Mouse (Mus musculus) heart, embryonic 10.5 days (tissue): Measurements from ENCODE around the gene Nxph3. TPM values are rescaled to one million over a fixed set of nuclear protein-coding genes. Genes with fewer than 3 reads are reported as not detected.
"Not testable (repeated sequence)": the region's sequence is repeated elsewhere in the genome, so short reads cannot be mapped to it uniquely, and the experiment has no call there.

Experiments
- DNase-seq: peaks from one replicate; pipeline ENCODE4 v3.0.0-alpha.2; 2017; ENCODE audit warnings: low spot score
- H3K27ac ChIP-seq: fragments of 300-500 bp; sonication (generic); 2 replicates; pipeline ENCODE4 v1.5.1; 2016; ENCODE audit warnings: mild to moderate bottlenecking
- H3K27me3 ChIP-seq: fragments of 300-500 bp; sonication (generic); 2 replicates; pipeline ENCODE4 v1.6.1; 2016; ENCODE audit warnings: mild to moderate bottlenecking; ENCODE audit not compliant: poor library complexity, insufficient read depth, severe bottlenecking
- H3K36me3 ChIP-seq: fragments of 300-500 bp; sonication (generic); 2 replicates; pipeline ENCODE4 v1.6.1; 2016; ENCODE audit warnings: mild to moderate bottlenecking, moderate library complexity
- H3K4me1 ChIP-seq: fragments of 300-500 bp; sonication (generic); 2 replicates; pipeline ENCODE4 v1.6.1; 2016; ENCODE audit warnings: mild to moderate bottlenecking
- H3K4me3 ChIP-seq: fragments of 300-500 bp; sonication (generic); 2 replicates; pipeline ENCODE4 v1.5.1; 2016; ENCODE audit warnings: mild to moderate bottlenecking, moderate library complexity
- H3K9me3 ChIP-seq: fragments of 300-500 bp; sonication (generic); 2 replicates; pipeline ENCODE4 v1.6.1; 2016; ENCODE audit warnings: mild to moderate bottlenecking, moderate library complexity
- WGBS: fragments of 180-500 bp; shearing (Covaris S2); methylation state at CpG from one replicate; pipeline ENCODE4 v1.1.7; 2016; 5-methylcytosine and 5-hydroxymethylcytosine counted together
- polyA plus RNA-seq: library from polyadenylated mRNA; unstranded; fragments of >200 nt; fragmentation: Nextera tagmentation; extraction: Ambion mirVana; gene quantifications from 2 replicates; pipeline ENCODE4 v1.2.1, GENCODE M21; 2016

Gene Nxph3
- polyA plus RNA-seq, 1 experiment from 2014 or later, result 0.77 TPM

DNA sequence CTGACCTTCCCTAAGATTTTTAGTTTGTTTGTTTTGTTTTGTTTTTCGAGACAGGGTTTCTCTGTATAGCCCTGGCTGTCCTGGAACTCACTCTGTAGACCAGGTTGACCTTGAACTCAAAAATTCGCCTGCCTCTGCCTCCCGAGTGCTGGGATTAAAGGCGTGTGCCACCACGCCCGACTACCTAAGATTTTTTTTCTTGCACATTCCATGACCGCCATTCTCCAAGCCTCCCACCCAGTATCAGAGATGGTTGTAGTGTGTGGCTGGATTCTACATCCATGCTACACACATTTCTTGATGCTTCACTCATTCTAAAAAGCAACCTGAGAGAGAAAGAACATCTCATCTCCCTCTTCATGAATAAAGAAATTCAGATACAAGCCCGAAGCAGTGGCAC, 12.5 kb downstream of the Nxph3 start:
- not testable (repeated sequence) for H3K9me3 ChIP-seq, DNase-seq, H3K27me3 ChIP-seq, H3K4me3 ChIP-seq, H3K27ac ChIP-seq, H3K36me3 ChIP-seq
- WGBS, result 81% methylated on average over 8 of the region's 8 CpGs
- peaks cover 10% of the 10 kb centered on the region for H3K4me1 ChIP-seq

DNA sequence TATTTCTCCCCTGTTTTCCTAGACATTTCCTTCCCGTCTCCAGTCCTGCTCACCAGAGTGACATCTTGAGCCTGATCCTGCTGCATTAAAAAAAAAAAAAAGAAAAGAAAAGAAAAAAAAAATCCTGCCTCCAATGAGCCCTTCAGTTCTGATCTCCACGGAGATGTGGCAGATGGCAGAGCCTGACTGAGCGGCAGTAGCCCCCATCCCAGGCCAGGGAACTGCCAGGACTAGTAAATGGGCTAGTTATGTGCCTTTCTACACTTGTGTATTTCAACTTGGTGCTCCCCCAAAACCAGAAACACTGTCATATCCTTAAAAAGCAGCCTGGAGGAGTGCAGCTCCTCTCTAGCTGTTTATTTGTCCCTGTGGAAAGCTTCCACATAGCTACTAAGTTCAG, 13.5 kb downstream of the Nxph3 start:
- H3K27ac ChIP-seq, result no peak overlapping the region
- H3K36me3 ChIP-seq, result peaks cover 10% of the 10 kb centered on the region; the same call in 1 of the 2 replicates
- peaks cover 10% of the 10 kb centered on the region for H3K4me1 ChIP-seq
- H3K4me3 ChIP-seq, result no peak overlapping the region
- H3K9me3 ChIP-seq, result no peaks in the 10 kb centered on the region
- DNase-seq, result no peak
- 50% methylated on average over 3 of the region's 3 CpGs for WGBS
- 0 out of 2 replicates have a peak, but pooled peaks cover 1% of the 10 kb centered on the region for H3K27me3 ChIP-seq

DNA sequence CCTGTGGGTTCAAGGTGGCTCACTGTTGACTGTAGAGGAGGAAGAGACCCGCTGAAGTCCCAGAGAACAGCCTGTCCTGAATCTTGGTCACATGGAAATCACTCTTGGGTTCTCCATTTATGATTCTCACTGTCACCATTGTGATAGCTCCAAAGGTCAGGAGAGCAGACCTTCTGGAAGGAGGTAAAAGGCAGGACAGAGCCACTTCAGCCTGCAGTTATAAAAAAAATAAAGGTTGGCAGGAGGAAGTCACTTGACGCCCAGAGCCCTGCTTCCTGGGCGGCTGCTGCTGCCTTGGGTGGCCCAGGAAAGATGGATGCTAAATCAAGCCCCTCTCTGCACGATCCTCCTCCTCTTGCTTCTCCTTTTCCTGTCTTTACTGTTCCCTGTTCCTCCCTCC, 14.0 kb downstream of the Nxph3 start:
- 39% methylated on average over 4 of the region's 4 CpGs for WGBS
- DNase-seq, result no peak
- H3K36me3 ChIP-seq, result peaks cover 13% of the 10 kb centered on the region; the same call in 1 of the 2 replicates
- peaks cover 10% of the 10 kb centered on the region for H3K4me1 ChIP-seq
- H3K27ac ChIP-seq, result no peak overlapping the region
- H3K4me3 ChIP-seq, result no peak overlapping the region
- no peaks in the 10 kb centered on the region for H3K27me3 ChIP-seq
- H3K9me3 ChIP-seq, result no peaks in the 10 kb centered on the region

DNA sequence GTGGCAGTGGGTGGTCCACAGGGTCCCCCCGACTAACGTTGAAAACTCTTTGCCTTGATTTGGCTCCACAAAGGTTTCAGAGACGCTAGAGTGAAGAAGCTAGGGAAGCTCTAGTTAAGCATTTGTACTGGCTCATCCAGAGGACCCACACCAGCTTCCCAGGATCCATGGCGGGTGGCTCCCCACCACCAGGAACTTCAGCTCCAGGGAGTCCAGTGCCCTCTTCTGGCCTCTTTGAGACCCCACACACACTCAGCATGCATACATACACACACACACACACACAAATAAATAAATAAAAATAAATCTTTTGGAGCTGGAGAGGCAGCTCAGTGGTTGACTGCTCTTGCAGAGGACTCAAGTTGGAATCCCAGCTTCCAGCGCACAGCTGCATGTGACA, 16.4 kb downstream of the Nxph3 start:
- H3K27me3 ChIP-seq, result no peaks in the 10 kb centered on the region
- no peaks in the 10 kb centered on the region for H3K4me1 ChIP-seq
- H3K4me3 ChIP-seq, result no peak overlapping the region
- H3K27ac ChIP-seq, result no peak overlapping the region
- 92% methylated on average over 5 of the region's 5 CpGs for WGBS
- DNase-seq, result no peak
- H3K9me3 ChIP-seq, result no peaks in the 10 kb centered on the region
- H3K36me3 ChIP-seq, result peaks cover 32% of the 10 kb centered on the region

DNA sequence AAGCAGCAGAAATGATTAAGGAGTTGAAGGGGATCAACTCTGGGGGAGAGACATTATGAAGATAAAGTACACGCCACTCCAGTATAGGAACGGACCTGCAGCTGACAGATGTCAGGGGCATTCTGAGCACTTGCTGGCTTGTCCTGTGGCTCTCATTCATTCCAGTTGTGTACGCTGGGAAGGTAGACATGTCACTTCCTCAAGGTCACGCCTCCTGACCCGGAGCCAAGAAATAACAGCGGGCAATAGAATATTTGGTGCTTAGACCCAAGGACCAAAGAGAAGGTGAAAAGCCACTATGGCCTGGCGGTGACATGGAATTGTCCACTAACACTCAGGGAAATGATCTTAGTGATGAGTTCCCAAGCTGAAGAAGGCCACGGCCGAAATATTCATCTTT, 18.5 kb downstream of the Nxph3 start:
- Histone ChIP-seq H3K27me3 (no peaks in the 10 kb centered on the region), H3K4me1 (no peaks in the 10 kb centered on the region; the same call in 1 of the 2 replicates), H3K27ac (no peak overlapping the region), H3K36me3 (peaks cover 48% of the 10 kb centered on the region), H3K4me3 (no peak overlapping the region), H3K9me3 (no peaks in the 10 kb centered on the region)
- 86% methylated on average over 9 of the region's 9 CpGs for WGBS
- DNase-seq, result no peak

DNA sequence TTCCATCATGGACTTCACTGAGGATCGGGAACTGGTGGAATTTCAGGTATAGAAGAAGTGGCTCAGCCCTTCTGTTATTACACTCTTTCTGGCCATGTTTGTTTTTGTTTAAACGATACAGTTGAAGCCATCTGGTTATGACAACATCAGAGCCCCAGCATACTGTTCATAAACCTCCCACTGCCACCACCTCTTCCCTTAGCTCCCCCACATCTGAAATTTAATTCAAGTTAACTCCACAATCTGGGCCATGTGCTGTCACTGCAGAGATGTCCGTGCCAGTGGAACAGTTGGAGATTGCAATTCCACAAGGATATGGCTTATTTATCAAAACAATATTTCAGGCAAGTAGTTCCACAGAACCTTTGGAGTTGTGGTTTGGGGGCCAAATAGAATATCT, 20.0 kb downstream of the Nxph3 start:
- Histone ChIP-seq H3K36me3 (peaks cover 61% of the 10 kb centered on the region), H3K27ac (no peak overlapping the region), H3K4me3 (no peak overlapping the region), H3K4me1 (peaks cover 10% of the 10 kb centered on the region), H3K27me3 (no peaks in the 10 kb centered on the region), H3K9me3 (no peaks in the 10 kb centered on the region)
- WGBS, result 77% methylated on average over 3 of the region's 3 CpGs
- no peak for DNase-seq

DNA sequence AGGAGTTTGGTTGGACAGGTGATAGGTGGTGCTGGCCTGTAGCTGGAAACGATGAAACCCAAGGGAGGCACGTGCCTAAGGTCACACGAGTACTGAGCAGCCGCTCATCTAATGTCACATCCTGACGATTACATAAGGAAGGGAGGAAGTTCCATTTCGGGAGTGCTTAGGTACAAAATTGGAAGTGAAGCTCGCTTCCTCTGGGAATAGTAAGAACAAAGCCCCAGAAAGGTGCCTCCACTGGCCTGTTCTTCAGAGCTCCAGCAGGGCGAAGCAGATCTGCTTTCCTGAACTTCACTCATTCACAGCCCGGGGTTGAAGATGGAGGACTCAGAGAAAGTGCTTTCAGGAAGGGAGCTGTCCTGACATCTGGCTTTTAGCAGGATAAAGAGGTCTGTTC, 20.4 kb downstream of the Nxph3 start:
- WGBS, result 85% methylated on average over 9 of the region's 9 CpGs
- no peak overlapping the region for H3K27ac ChIP-seq
- H3K27me3 ChIP-seq, result no peaks in the 10 kb centered on the region
- no peak for DNase-seq
- H3K9me3 ChIP-seq, result no peaks in the 10 kb centered on the region
- peaks cover 10% of the 10 kb centered on the region for H3K4me1 ChIP-seq
- H3K36me3 ChIP-seq, result peaks cover 65% of the 10 kb centered on the region
- H3K4me3 ChIP-seq, result no peak overlapping the region

DNA sequence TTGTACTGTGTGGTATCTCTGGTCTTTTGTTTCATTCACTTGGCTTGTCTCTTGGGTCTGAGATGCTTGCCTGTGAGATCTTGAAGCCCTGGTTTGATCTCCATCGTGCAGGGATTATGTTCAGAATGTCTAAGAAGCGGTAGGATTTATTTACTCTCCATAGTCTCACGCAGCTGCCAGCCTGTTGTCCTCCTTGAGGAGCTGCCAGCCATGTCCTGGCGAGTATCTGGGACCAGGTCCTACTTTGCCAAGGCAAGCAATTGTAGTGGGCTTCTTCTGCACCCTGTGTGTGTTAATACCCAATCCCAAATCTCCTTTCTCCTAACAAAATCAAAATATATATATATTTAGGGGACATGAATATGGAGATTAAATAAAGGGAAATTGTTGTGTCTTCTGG, 21.4 kb downstream of the Nxph3 start:
- H3K36me3 ChIP-seq, result peaks cover 63% of the 10 kb centered on the region
- WGBS, result 97% methylated on average over 4 of the region's 4 CpGs

DNA sequence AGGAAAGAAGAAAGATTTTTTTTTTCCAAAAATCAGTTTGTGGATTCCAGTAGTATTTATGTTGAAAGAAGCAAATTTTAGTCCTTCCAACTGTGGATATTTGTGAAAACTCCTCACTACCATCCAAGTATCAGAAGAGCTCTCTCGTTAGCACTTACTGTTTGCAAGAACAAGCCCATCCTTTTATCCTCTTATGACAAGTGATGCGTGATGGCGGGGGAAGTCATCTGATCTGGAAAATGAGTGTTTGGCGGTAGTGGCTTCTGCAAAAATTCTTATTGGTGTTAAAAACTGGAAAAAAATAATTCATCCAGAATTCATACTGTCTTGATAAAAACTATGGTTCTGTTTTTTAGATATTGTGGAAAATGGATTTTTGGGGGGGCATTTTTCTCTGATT, 22.1 kb downstream of the Nxph3 start:
- peaks cover 14% of the 10 kb centered on the region for H3K4me1 ChIP-seq
- WGBS, result 89% methylated on average over 4 of the region's 4 CpGs
- no peak for DNase-seq
- H3K27me3 ChIP-seq, result no peaks in the 10 kb centered on the region
- no peak overlapping the region for H3K27ac ChIP-seq
- H3K36me3 ChIP-seq, result peaks cover 62% of the 10 kb centered on the region
- H3K9me3 ChIP-seq, result no peaks in the 10 kb centered on the region
- H3K4me3 ChIP-seq, result no peak overlapping the region

More for the DNA sequence above, 21.4 kb downstream of the Nxph3 start:
- Histone ChIP-seq H3K27me3 (no peaks in the 10 kb centered on the region), H3K27ac (no peak overlapping the region), H3K4me3 (no peak overlapping the region), H3K4me1 (peaks cover 14% of the 10 kb centered on the region), H3K9me3 (no peaks in the 10 kb centered on the region)
- no peak for DNase-seq

DNA sequence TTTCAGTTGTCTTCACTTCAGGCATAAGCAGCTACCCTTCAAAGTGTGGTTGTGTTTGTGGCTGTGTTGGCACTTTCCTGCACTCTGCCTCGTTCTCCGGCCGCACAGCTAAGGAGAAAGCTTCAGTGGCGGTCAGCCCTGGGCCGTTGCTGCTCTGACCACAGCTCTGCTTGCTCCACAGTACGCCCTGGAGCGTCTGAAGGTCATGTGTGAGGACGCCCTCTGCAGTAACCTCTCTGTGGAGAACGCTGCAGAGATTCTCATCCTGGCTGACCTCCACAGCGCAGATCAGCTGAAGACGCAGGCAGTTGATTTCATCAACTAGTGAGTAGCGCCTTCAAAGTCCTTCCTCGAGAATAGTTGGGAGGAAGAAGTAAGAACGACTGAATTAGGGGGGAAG, 24.3 kb downstream of the Nxph3 start:
- Histone ChIP-seq H3K27me3 (no peaks in the 10 kb centered on the region), H3K36me3 (peaks cover 74% of the 10 kb centered on the region), H3K27ac (peak overlapping the region; percentile 84), H3K4me3 (no peak overlapping the region), H3K4me1 (peaks cover 14% of the 10 kb centered on the region), H3K9me3 (no peaks in the 10 kb centered on the region)
- 70% methylated on average over 14 of the region's 14 CpGs for WGBS
- DNase-seq, result peak; percentile 67

DNA sequence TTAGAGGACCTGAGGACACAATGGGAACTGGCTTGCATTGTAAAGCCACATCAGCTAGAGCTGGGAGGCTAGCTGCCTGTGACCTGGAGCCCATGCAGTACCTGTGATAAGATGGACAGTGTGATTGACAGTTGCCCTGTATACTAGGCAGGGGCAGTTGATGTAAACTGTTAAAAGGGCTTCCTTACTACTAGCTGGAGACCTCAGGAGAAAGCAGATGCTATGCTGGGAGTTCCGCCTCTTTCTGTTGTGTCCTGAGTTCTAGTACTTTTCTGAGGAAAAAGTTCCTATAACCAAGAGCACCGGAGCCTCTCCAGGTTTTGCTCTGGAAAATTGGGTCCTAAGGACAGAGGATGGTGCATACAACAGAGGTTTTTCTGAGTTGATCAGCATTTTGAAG, 27.1 kb downstream of the Nxph3 start:
- H3K27me3 ChIP-seq, result no peaks in the 10 kb centered on the region
- no peak overlapping the region for H3K4me3 ChIP-seq
- peaks cover 14% of the 10 kb centered on the region for H3K4me1 ChIP-seq
- 92% methylated on average over 2 of the region's 2 CpGs for WGBS
- H3K9me3 ChIP-seq, result no peaks in the 10 kb centered on the region
- peaks cover 63% of the 10 kb centered on the region for H3K36me3 ChIP-seq
- DNase-seq, result no peak
- no peak overlapping the region for H3K27ac ChIP-seq

DNA sequence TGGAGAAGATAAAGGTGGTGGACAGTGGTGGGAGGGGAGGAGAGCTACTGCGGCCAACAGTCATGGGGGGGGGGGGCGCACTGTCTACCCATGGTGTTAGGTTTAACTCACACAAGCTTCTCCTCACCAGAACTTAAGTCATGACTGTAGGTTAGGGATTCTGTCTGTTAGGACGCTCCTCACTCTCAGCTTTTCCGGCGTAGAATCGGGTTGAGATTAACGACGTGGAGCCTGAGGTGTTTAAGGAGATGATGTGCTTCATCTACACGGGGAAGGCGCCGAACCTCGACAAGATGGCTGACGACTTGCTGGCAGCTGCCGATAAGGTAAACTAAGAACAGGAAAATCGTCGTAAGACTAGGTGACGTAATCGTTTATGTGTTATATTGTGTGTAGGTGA, 28.7 kb downstream of the Nxph3 start:
- Histone ChIP-seq H3K9me3 (no peaks in the 10 kb centered on the region), H3K4me1 (peaks cover 14% of the 10 kb centered on the region), H3K4me3 (no peak overlapping the region), H3K36me3 (peaks cover 49% of the 10 kb centered on the region), H3K27ac (no peak overlapping the region), H3K27me3 (no peaks in the 10 kb centered on the region)
- peak; percentile 59 for DNase-seq
- WGBS, result 92% methylated on average over 18 of the region's 18 CpGs

DNA sequence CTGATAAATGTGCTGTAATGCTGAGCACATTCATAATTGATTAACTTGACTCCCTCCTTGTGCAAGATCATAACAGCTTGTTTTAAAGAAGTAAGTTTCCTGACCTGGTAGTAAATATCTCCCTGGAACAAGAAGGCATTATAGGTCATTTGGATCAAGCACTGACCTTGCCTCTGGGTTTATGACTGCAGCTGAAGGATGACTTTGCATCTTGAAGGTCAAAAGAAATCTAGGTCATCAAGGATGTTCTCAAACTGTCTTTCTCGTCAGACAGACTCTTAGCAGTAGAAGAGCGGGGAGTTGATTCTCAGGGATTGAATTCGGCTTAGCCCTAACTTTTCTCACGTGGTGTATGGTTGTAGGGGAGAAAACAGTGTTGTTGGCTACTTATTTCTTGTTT, 33.7 kb downstream of the Nxph3 start:
- no peak overlapping the region for H3K4me3 ChIP-seq
- no peak for DNase-seq
- H3K36me3 ChIP-seq, result peaks cover 41% of the 10 kb centered on the region
- 87% methylated on average over 4 of the region's 4 CpGs for WGBS
- no peaks in the 10 kb centered on the region for H3K9me3 ChIP-seq
- no peaks in the 10 kb centered on the region for H3K4me1 ChIP-seq
- H3K27ac ChIP-seq, result no peak overlapping the region
- H3K27me3 ChIP-seq, result no peaks in the 10 kb centered on the region

DNA sequence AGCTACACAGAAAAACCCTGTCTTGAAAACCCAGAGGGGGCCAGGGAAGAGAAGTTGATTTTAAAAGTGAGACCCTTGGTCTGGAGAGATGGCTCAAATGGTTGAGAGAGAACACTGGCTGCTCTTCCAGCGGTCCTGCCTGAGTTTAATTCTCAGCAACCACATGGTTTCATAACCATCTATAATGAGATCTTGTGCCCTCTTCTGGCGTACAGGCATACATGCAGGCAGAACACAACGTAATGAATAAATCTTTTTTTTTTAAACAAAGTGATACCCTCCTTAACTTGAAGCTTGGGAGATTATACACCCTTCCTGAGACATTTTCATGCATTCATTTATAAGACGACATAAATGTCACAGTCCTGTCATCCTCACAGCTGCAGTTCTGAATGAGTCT, 34.9 kb downstream of the Nxph3 start:
- H3K27ac ChIP-seq, result no peak overlapping the region
- no peaks in the 10 kb centered on the region for H3K9me3 ChIP-seq
- DNase-seq, result no peak
- no peaks in the 10 kb centered on the region for H3K4me1 ChIP-seq
- no peak overlapping the region for H3K4me3 ChIP-seq
- H3K27me3 ChIP-seq, result no peaks in the 10 kb centered on the region
- WGBS, result 83% methylated on average over 4 of the region's 4 CpGs
- peaks cover 38% of the 10 kb centered on the region for H3K36me3 ChIP-seq
